Mouse (Mus musculus) heart, embryonic 12.5 days (tissue): ENCODE results near the gene Cr2. TPM values are rescaled to one million over a fixed set of nuclear protein-coding genes. Genes with fewer than 3 reads are reported as not detected.
"Not testable (repeated sequence)": the region's sequence is repeated elsewhere in the genome, so short reads cannot be mapped to it uniquely, and the experiment has no call there.

Experiments used
- ATAC-seq: fragments of 200-750 bp; cut with Nextera tagmentation; 2 replicates; pipeline ENCODE4 v1.8.0; 2017; ENCODE audit warnings: moderate TSS enrichment, moderate library complexity; ENCODE audit not compliant: insufficient number of reproducible peaks, low FRiP score
- H3K27ac ChIP-seq: fragments of 300-500 bp; sonication (generic); 2 replicates; pipeline ENCODE4 v1.5.1; 2016; ENCODE audit warnings: mild to moderate bottlenecking, moderate library complexity; ENCODE audit not compliant: poor library complexity, severe bottlenecking
- H3K27me3 ChIP-seq: fragments of 300-500 bp; sonication (generic); replicated peaks from 2 replicates; pipeline ENCODE4 v1.6.1; 2016; ENCODE audit warnings: mild to moderate bottlenecking, moderate library complexity
- H3K36me3 ChIP-seq: fragments of 300-500 bp; sonication (generic); 2 replicates; pipeline ENCODE4 v1.6.1; 2016; ENCODE audit warnings: mild to moderate bottlenecking, moderate library complexity
- H3K4me1 ChIP-seq: fragments of 300-500 bp; sonication (generic); replicated peaks from 2 replicates; pipeline ENCODE4 v1.6.1; 2016; ENCODE audit warnings: mild to moderate bottlenecking
- H3K4me2 ChIP-seq: fragments of 300-500 bp; sonication (generic); 2 replicates; pipeline ENCODE4 v1.6.1; 2016; ENCODE audit warnings: mild to moderate bottlenecking, moderate library complexity
- H3K4me3 ChIP-seq: fragments of 300-500 bp; sonication (generic); 2 replicates; pipeline ENCODE4 v1.5.1; 2016; ENCODE audit warnings: mild to moderate bottlenecking
- H3K9ac ChIP-seq: fragments of 300-500 bp; sonication (generic); 2 replicates; pipeline ENCODE4 v1.6.1; 2016; ENCODE audit warnings: mild to moderate bottlenecking, moderate library complexity
- H3K9me3 ChIP-seq: fragments of 300-500 bp; sonication (generic); replicated peaks from 2 replicates; pipeline ENCODE4 v1.6.1; 2016; ENCODE audit warnings: mild to moderate bottlenecking, moderate library complexity
- WGBS: fragments of 180-500 bp; shearing (Covaris S2); methylation state at CpG from one replicate; pipeline ENCODE4 v1.1.7; 2016; 5-methylcytosine and 5-hydroxymethylcytosine counted together
- polyA plus RNA-seq: library from polyadenylated mRNA; unstranded; fragments of >200 nt; fragmentation: Nextera tagmentation; extraction: Ambion mirVana; gene quantifications from 2 replicates; pipeline ENCODE4 v1.2.1, GENCODE M21; 2016

Gene Cr2
- 0.15 and 0.50 TPM in 2 replicates for polyA plus RNA-seq

DNA sequence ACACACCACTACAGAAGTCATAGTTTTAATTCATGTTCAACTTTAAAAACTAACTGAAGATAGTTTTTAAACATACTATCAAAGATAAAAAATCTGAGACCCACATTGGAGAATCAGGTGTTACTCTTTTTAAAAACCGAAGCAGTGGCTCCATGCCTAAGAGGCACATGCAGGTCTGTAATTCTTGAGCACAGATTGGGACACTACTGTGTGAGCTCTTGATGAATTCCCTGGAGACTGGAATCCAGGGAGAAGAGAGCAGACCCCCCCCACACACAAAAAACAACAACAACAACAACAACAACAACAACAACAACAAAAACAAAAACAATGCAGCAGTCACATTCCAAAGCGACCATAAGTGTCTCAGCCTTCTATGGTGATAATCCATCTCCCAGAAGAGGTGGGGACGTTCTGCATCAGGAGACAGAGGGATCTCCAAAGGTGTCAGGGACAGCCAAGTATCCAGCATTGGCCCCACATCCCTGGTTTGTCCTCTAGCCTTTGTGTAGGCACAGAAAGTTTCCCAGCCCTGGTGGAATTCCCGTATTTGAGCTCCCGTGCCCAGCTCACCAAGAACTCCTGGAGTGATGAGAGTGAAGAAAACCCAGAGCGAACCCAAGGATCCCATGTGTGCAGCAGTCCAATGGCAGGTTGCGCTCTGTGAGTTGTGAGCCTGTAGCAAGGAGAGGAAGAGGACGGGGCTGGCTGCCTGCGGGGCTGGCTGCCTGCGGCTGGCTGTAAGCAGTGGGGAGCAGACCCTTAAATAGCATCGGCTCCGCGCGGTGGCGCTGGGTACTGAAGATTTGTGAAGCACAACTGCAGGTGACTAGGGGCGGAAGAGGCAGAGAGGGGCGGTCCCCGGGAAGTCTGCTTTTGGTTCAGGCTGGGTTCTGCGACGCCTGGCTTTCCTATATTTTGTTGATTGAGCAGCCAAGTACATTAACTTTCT, at the start of gene Cr2:
TSS of gene Cr2 (minus strand) at position 737 of the 952 bp plus-strand sequence.
- Histone ChIP-seq H3K27me3 (no peaks in the 10 kb centered on the region), H3K36me3 (no peaks in the 10 kb centered on the region), H3K4me1 (no peaks in the 10 kb centered on the region), H3K27ac (no peak within 1 kb of the TSS), H3K4me2 (peak within 1 kb of the TSS; percentile 65), H3K9me3 (no peaks in the 10 kb centered on the region), H3K9ac (0 out of 2 replicates have a peak within 1 kb of the TSS, but pooled peaks have one; percentile 28), H3K4me3 (peak within 1 kb of the TSS; percentile 35)
- 7% methylated on average over 20 of the region's 20 CpGs for WGBS
- peak; percentile 83 for ATAC-seq

DNA sequence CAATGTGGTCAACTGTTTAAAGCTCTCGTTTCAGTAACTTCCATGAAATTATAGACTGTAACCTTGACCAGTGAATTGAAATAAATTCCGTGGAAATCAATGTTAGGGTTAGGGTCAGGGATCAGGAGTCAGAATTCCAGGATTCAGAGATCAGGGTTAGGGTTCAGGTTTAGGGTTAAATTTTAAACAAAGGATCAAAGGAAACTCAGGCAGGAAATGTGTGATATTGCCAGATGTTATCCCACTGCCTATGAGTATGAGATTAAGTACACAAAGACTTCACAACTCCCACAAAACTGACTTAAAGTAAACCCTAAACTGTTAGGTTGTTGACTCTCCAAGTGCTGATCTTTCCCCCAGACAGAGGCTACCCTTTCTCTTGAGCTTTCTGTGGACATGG, 45.3 kb upstream of the Cr2 start:
- H3K4me3 ChIP-seq, result no peak overlapping the region
- H3K9me3 ChIP-seq, result no peaks in the 10 kb centered on the region
- no peak overlapping the region for H3K27ac ChIP-seq
- 59% methylated on average over 2 of the region's 2 CpGs for WGBS
- ATAC-seq, result no peak
- H3K36me3 ChIP-seq, result no peaks in the 10 kb centered on the region
- H3K4me2 ChIP-seq, result no peak overlapping the region
- no peak overlapping the region for H3K9ac ChIP-seq
- no peaks in the 10 kb centered on the region for H3K27me3 ChIP-seq
- H3K4me1 ChIP-seq, result no peaks in the 10 kb centered on the region

DNA sequence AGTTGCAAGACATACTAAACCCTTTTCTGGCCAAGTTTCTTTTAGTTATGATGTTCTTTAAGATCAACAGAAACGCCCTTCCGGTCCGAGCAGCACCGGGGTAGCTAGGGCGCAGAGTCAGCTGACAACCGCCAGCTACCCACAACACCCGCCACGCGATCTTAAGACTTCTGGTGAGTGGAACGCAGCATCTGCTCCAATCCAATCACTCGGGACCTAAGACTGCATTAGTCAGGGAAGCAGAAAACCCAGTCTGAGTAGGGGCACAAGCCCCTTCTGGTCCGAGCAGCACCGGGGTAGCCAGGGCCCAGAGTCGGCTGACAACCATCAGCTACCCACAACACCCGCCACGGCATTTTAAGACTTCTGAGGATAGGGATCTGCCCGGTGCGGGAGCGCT, 36.3 kb upstream of the Cr2 start:
- H3K9me3 ChIP-seq, H3K27me3 ChIP-seq, H3K27ac ChIP-seq, H3K4me1 ChIP-seq, H3K36me3 ChIP-seq, H3K9ac ChIP-seq, ATAC-seq: not testable (repeated sequence)
- Histone ChIP-seq H3K4me2 (peak overlapping the region; percentile 49), H3K4me3 (peak overlapping the region; percentile 17)
- 37% methylated on average over 19 of the region's 19 CpGs for WGBS

DNA sequence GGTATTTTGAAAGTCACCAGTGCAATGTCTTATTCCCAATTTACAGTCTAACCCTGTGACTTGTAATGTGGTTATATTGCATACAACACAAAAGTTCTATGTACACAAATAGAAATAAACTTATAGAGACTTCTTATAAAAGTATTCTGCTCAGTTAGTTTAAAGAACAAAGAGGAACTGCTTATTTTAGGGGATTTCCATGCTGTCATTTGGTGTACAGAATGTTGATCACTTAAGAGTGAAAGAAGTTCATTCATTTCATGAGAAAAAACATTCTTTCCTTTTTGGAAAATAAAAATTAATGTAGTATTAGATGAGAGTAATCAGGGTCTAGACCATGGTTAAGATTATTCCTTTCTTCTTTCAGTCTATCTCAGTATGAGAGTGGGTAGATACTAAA, 8.2 kb upstream of the Cr2 start:
- Histone ChIP-seq H3K36me3 (no peaks in the 10 kb centered on the region), H3K4me2 (no peak overlapping the region), H3K27me3 (no peaks in the 10 kb centered on the region), H3K4me1 (no peaks in the 10 kb centered on the region), H3K4me3 (no peak overlapping the region), H3K9me3 (no peaks in the 10 kb centered on the region), H3K27ac (no peak overlapping the region), H3K9ac (no peak overlapping the region)
- no peak for ATAC-seq

DNA sequence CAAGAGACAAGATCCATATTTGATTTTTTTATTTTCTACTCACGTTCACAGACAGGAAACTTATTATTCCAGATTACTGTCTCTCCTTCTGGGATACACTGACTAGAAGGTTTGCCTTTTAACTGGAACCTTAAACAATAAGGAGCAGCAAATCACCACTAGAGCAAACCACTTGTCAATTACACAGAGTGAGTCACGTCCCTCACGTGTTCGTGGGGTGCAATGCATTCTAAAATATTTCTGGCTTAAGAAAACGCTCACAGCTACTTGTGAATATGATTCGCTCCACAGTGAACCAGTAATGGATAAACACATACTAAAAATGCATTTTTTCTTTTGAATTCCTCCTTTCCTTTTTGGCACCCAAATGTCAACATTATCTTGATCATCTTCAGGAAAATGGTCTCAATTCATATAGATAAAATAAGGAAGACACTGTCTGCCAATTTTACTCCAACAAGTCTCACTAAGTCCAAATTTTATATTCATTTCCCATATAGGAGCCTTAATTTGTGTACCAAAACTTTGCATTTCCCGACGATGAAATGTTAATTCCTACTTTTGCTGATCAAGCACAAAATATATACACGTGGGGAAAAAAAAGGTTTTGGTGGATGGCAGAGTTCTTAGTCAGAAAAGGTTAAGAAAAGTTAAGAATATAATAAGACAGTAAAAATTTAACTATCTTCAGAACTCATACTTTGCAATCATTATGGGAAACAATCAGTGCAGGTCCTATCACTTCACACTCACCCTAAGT, 11.3 kb downstream of the Cr2 start:
- H3K36me3 ChIP-seq, result no peaks in the 10 kb centered on the region
- no peak overlapping the region for H3K27ac ChIP-seq
- ATAC-seq, result no peak
- WGBS, result 79% methylated on average over 9 of the region's 9 CpGs
- no peaks in the 10 kb centered on the region for H3K9me3 ChIP-seq
- H3K4me1 ChIP-seq, result no peaks in the 10 kb centered on the region
- no peak overlapping the region for H3K9ac ChIP-seq
- no peaks in the 10 kb centered on the region for H3K27me3 ChIP-seq
- H3K4me3 ChIP-seq, result no peak overlapping the region
- H3K4me2 ChIP-seq, result no peak overlapping the region

DNA sequence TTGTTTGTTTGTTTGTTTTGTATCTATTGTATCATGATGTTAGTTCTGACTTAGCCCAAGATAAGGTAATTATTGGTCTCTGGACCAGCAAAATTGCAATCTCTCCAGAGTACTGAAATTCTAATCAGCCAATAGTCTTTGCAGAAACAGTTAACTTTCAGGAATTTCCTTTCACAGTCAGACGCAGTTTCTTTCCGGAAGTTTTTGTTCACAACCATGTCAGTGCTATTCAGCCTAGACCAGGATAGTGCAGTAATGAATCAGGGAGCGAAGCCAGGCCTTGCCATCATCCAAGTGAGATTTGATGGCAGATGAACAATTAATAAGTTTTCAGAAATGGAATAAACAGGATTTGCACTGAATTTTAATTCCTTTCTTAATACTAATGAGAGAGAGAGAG, 44.4 kb downstream of the Cr2 start:
- 49% methylated on average over 3 of the region's 3 CpGs for WGBS
- H3K4me3 ChIP-seq, result peak overlapping the region; percentile 68; the same call in 1 of the 2 replicates
- H3K4me1 ChIP-seq, result peaks cover 4% of the 10 kb centered on the region; the same call in 1 of the 2 replicates
- H3K9me3 ChIP-seq, result no peaks in the 10 kb centered on the region
- H3K27me3 ChIP-seq, result no peaks in the 10 kb centered on the region
- ATAC-seq, result no peak
- H3K4me2 ChIP-seq, result no peak overlapping the region
- H3K27ac ChIP-seq, result no peak overlapping the region
- H3K9ac ChIP-seq, result no peak overlapping the region
- peaks cover 10% of the 10 kb centered on the region for H3K36me3 ChIP-seq

DNA sequence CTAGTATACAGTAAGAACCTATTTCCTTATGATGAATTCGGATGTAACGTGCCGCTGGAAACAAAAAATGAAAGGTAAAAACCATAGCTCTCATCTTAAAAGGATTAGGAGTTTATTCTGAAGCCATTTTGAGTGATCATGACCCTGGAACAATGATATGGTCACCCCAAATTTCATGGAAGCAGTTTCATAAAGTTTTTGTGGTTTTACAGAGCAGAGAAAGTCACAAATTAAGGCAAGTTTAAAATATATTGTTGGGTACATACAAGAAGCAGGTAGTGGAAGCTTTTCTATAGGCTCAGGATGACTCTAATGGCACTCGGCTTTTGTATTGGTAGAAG, 44.9 kb downstream of the Cr2 start:
- ATAC-seq, result no peak

DNA sequence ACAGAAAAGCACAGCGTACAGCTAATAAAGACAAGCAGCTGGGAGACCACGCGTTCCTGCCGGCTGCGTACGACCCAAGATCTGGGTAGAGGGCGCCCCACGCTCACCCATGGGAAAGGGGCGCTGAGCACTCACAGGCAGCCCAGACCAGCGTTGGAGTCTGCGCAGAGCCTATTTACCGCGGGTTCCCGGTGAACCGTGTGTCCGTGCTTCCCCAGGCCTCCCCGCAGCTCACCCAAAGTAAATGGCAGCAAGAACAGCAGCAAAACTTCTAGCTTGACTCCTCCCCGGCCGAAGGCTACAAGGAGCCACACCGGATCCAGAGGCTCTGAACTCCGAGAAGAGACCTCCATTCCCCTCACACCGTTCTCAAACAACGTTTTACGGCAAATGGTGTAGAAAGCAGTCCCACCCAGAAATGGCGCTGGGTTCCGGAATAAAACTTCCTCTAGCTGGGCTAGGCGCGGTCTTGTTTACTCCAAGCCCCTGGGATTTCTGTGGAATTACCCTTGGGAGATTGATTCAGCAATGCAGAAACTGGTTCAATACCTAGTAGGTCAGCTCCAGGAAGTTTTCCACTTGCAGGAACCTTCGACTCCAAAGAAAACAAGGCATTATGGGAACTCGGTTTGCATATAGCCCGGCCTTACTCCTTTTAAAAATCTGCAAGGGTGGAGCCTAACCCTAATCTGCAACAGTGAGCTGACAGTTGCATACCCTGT, 45.4 kb downstream of the Cr2 start, which contains the start of gene Cr1l:
TSS of gene Cr1l (minus strand) at position 634 of the 722 bp plus-strand sequence.
- H3K4me1 ChIP-seq, result peaks cover 4% of the 10 kb centered on the region; the same call in 1 of the 2 replicates
- peak within 1 kb of the TSS; percentile 68 for H3K4me3 ChIP-seq
- WGBS, result under 1% methylated on average over 31 of the region's 31 CpGs
- H3K9me3 ChIP-seq, result no peaks in the 10 kb centered on the region
- peak within 1 kb of the TSS; percentile 92 for H3K9ac ChIP-seq
- ATAC-seq, result peak; percentile 99
- peak within 1 kb of the TSS; percentile 97 for H3K27ac ChIP-seq
- H3K27me3 ChIP-seq, result no peaks in the 10 kb centered on the region
- H3K4me2 ChIP-seq, result peak within 1 kb of the TSS; percentile 71
- H3K36me3 ChIP-seq, result peaks cover 11% of the 10 kb centered on the region

More for the DNA sequence above, 44.9 kb downstream of the Cr2 start:
- Histone ChIP-seq H3K36me3 (peaks cover 11% of the 10 kb centered on the region), H3K4me2 (peak overlapping the region; percentile 71), H3K4me1 (peaks cover 4% of the 10 kb centered on the region; the same call in 1 of the 2 replicates), H3K27ac (peak overlapping the region; percentile 97), H3K4me3 (peak overlapping the region; percentile 68), H3K9ac (0 out of 2 replicates have a peak overlapping the region, but pooled peaks have one; percentile 92), H3K27me3 (no peaks in the 10 kb centered on the region), H3K9me3 (no peaks in the 10 kb centered on the region)
- 27% methylated on average over 4 of the region's 4 CpGs for WGBS

DNA sequence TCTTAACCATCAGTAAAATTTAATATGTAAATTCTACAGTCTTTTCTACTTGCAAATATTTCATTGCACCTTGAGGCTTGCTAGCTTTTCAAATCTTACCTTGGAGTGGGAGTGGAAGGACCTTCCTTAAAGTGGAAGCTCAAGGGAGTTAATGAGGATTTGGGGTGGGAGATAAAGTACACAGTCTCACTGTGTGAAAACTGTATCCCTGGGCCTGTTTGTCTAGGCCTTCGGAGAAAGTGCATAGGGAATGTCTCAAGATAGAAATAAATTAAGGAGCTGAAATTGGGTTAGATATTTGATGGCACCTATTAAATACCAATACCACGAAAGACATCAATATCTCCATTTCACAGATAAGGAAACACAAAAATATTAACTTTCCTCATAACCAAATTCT, 46.0 kb downstream of the Cr2 start:
- Histone ChIP-seq H3K4me1 (peaks cover 4% of the 10 kb centered on the region; the same call in 1 of the 2 replicates), H3K27ac (peak overlapping the region; percentile 97; the same call in 1 of the 2 replicates), H3K4me2 (peak overlapping the region; percentile 71), H3K4me3 (peak overlapping the region; percentile 68), H3K27me3 (no peaks in the 10 kb centered on the region), H3K9me3 (no peaks in the 10 kb centered on the region), H3K36me3 (peaks cover 14% of the 10 kb centered on the region), H3K9ac (peak overlapping the region; percentile 92)
- ATAC-seq, result no peak
- WGBS, result 11% methylated on average over 2 of the region's 2 CpGs

DNA sequence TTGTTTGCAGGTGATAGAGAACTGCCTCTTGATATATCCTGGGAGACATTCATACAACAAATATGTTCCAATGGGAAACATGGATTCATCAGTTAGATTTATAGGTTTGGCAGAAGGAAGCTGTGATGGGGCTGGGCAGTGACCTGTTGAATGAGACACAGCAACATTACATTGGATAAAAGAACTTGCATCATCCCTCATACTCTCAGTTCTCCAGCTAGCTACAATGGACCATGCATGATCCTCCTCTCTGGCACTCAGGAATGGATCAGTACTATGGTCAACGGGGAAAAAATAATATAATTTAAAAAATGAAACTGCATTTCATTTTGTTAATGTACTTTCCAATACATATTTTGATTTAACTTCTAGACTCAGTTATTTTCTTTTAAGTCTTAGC, 46.6 kb downstream of the Cr2 start:
- no peak overlapping the region for H3K4me3 ChIP-seq
- H3K9ac ChIP-seq, result no peak overlapping the region
- no peaks in the 10 kb centered on the region for H3K27me3 ChIP-seq
- peak overlapping the region; percentile 47 for H3K4me2 ChIP-seq
- no peak for ATAC-seq
- no peak overlapping the region for H3K27ac ChIP-seq
- peaks cover 4% of the 10 kb centered on the region; the same call in 1 of the 2 replicates for H3K4me1 ChIP-seq
- no peaks in the 10 kb centered on the region for H3K9me3 ChIP-seq
- H3K36me3 ChIP-seq, result peaks cover 18% of the 10 kb centered on the region
- 81% methylated on average over 1 of the region's 1 CpGs for WGBS
